Mouse (Mus musculus) heart, postnatal 0 days (tissue): Measurements from ENCODE around the gene Gimap1.

Source experiments
- CTCF ChIP-seq: IDR thresholded peaks from 2 replicates; pipeline ENCODE4 v1.5.1; 2016; ENCODE audit warnings: antibody characterized with exemption, control low read depth, low read depth
- EP300 ChIP-seq: IDR thresholded peaks from 2 replicates; pipeline ENCODE4 v1.6.1; 2016; ENCODE audit warnings: antibody characterized with exemption, low read depth

DNA sequence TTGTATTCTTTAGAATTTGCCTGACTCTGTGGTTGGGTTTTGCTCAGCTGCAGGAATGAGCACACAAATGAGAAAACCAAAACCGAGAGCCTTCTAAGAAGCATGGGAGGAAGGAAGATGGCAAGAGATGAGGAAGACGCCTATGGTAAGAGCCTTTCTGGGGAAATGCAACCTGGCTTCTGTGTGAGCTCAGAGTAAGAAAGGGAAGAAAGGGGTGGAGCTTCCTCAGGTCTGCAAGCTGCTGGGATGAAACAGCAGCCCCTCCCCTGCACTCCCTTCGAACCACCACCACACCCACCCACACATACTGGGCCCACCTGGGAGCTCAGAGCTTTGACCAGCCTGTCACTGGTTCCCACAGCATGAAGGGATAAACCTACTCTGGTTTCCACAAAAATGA lies 2.4 kb downstream of the Gimap1 start:
- TF ChIP-seq CTCF (no peak), EP300 (no peak)
